Mouse (Mus musculus): ENCODE results near the gene Pwwp2b. TPM values are rescaled to one million over a fixed set of nuclear protein-coding genes. Genes with fewer than 3 reads are reported as not detected.
A peak's percentile ranks its signal among the peaks of the same experiment; 100 is the strongest.

The Pwwp2b gene
- total and polyA plus RNA-seq, 3 experiments = 1.9 to 4.3 TPM; not detected in 1

DNA sequence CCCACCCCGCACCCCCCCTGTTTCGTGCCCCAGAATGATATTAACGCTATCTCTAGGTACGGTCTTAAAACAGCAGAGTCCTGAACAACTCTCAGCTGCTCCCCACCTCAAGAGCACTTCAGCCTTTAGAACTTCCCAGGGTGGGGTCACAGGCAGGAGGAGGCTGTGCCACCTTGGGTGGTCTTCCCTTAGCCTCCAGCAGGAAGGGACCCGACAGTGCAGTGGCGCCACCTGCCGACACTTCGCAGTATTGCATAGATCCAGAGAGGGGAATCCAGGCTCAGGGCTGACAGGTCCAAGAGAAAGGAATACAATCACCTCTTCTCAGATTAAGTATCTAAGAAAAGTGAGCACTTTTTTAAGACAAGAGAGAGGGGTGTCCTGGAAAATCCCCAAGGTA lies 51.1 kb downstream of the Pwwp2b start:
- Histone ChIP-seq H3K9me3 (replicated peaks; ENCODE audit: insufficient read depth, low read length) (no peaks in the 10 kb centered on the region), H3K79me2 (ENCODE audit: control insufficient read depth, insufficient read depth, low read length, poor library complexity) (no peaks in the 10 kb centered on the region), H3K9ac (ENCODE audit: control insufficient read depth, low read depth, low read length, poor library complexity, severe bottlenecking) (no peak overlapping the region), H3K36me3 (ENCODE audit: control insufficient read depth in 1 of 2, insufficient read depth in 2 of 2, low read length in 2 of 2) (peaks cover 0 to 11% of the 10 kb centered on the region in 2 experiments; a peak in 2 of 4 replicates), H3K27ac (ENCODE audit: control insufficient read depth, low read depth, low read length) (no peak overlapping the region), H3K4me1 (ENCODE audit: control insufficient read depth in 1 of 2, insufficient read depth in 2 of 2, low read length in 2 of 2) (peaks cover 2 to 18% of the 10 kb centered on the region in 2 experiments; a peak in 3 of 4 replicates), H3K4me3 (ENCODE audit: control insufficient read depth in 1 of 2, insufficient read depth in 1 of 2, low read depth in 2 of 2, low read length in 2 of 2) (no peak overlapping the region), H3K27me3 (ENCODE audit: control insufficient read depth in 1 of 2, insufficient read depth in 2 of 2, low read length in 2 of 2) (no peaks in the 10 kb centered on the region)
- TF ChIP-seq SMC3 (IDR thresholded peaks at IDR 0.05; ENCODE audit: low read depth, low read length) (peak; percentile 95), POLR2A (IDR thresholded peaks at IDR 0.05; ENCODE audit: control insufficient read depth in 1 of 2, insufficient read depth in 1 of 2, low read depth in 1 of 2, low read length in 2 of 2, poor library complexity in 1 of 2) (no peak), CTCF (IDR thresholded peaks at IDR 0.05 in 2 of 3, conservative IDR thresholded peaks at IDR 0.05 in 1 of 3; ENCODE audit: control insufficient read depth in 1 of 3, insufficient read depth in 1 of 3, low read depth in 2 of 3, low read length in 3 of 3, poor library complexity in 1 of 3, severe bottlenecking in 1 of 3) (peak; percentile 90 to 98 (median 96)), RAD21 (IDR thresholded peaks at IDR 0.05; ENCODE audit: low read depth, low read length) (peak; percentile 94), CHD1 (IDR thresholded peaks at IDR 0.05; ENCODE audit: low read depth, low read length) (no peak), CHD2 (IDR thresholded peaks at IDR 0.05; ENCODE audit: low read length) (no peak), E2F4 (IDR thresholded peaks at IDR 0.05; ENCODE audit: borderline replicate concordance, low read depth, low read length) (no peak), EP300 (IDR thresholded peaks at IDR 0.05; ENCODE audit: low read depth in 1 of 2, low read length in 2 of 2) (no peak), BHLHE40 (IDR thresholded peaks at IDR 0.05; ENCODE audit: borderline replicate concordance, low read depth, low read length) (no peak), SIN3A (IDR thresholded peaks at IDR 0.05; ENCODE audit: low read length) (no peak), UBTF (IDR thresholded peaks at IDR 0.05; ENCODE audit: borderline replicate concordance, insufficient read depth, low read depth, low read length) (no peak), MAZ (IDR thresholded peaks at IDR 0.05; ENCODE audit: low read depth, low read length) (no peak), NELFE (IDR thresholded peaks at IDR 0.05; ENCODE audit: low read depth, low read length) (no peak), ZKSCAN1 (IDR thresholded peaks at IDR 0.05; ENCODE audit: low read depth, low read length) (no peak), GATA1 (IDR thresholded peaks at IDR 0.05; ENCODE audit: low read depth, low read length) (no peak), ZC3H11A (IDR thresholded peaks at IDR 0.05; ENCODE audit: low read depth, low read length) (peak; percentile 88), NRF1 (IDR thresholded peaks at IDR 0.05; ENCODE audit: insufficient read depth, low read depth, low read length, poor library complexity, severe bottlenecking) (no peak)
- peak; percentile 64 for DNase-seq (ENCODE audit: low read depth, low spot score)

DNA sequence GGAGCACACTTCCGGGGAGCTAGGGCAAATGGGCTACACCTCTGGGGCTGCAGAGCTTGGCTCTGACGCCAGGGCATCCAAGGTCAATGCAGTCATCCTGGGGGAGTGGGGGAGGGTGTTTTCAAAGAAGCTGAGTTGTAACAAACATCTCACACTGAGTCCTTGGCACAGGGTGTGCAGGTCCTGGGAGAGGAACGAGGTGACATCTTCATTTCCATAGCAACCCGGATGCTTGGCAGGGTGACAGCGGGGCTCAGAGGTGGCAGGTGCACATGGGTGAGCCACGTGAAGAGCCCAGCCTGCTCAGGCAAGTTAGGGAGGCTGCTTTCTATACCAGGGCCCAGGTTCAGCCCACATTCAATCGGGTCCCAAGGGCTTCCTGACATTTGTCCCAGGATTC lies 52.1 kb downstream of the Pwwp2b start:
- no peak for DNase-seq (ENCODE audit: low read depth, low spot score)
- H3K36me3 ChIP-seq (ENCODE audit: control insufficient read depth in 1 of 2, insufficient read depth in 2 of 2, low read length in 2 of 2) = peaks cover 0 to 8% of the 10 kb centered on the region in 2 experiments; a peak in 2 of 4 replicates
- H3K27me3 ChIP-seq (ENCODE audit: control insufficient read depth in 1 of 2, insufficient read depth in 2 of 2, low read length in 2 of 2) = no peaks in the 10 kb centered on the region
- H3K27ac ChIP-seq (ENCODE audit: control insufficient read depth, low read depth, low read length) = no peak overlapping the region
- TF ChIP-seq CTCF (IDR thresholded peaks at IDR 0.05 in 2 of 3, conservative IDR thresholded peaks at IDR 0.05 in 1 of 3; ENCODE audit: control insufficient read depth in 1 of 3, insufficient read depth in 1 of 3, low read depth in 2 of 3, low read length in 3 of 3, poor library complexity in 1 of 3, severe bottlenecking in 1 of 3) = no peak
- TF ChIP-seq NRF1 (IDR thresholded peaks at IDR 0.05; ENCODE audit: insufficient read depth, low read depth, low read length, poor library complexity, severe bottlenecking) = no peak
- TF ChIP-seq NELFE (IDR thresholded peaks at IDR 0.05; ENCODE audit: low read depth, low read length) = no peak
- TF ChIP-seq CHD1 (IDR thresholded peaks at IDR 0.05; ENCODE audit: low read depth, low read length) = no peak
- TF ChIP-seq BHLHE40 (IDR thresholded peaks at IDR 0.05; ENCODE audit: borderline replicate concordance, low read depth, low read length) = no peak
- TF ChIP-seq POLR2A (IDR thresholded peaks at IDR 0.05; ENCODE audit: control insufficient read depth in 1 of 2, insufficient read depth in 1 of 2, low read depth in 1 of 2, low read length in 2 of 2, poor library complexity in 1 of 2) = no peak
- no peak for TF ChIP-seq ZC3H11A (IDR thresholded peaks at IDR 0.05; ENCODE audit: low read depth, low read length)
- no peak for TF ChIP-seq SIN3A (IDR thresholded peaks at IDR 0.05; ENCODE audit: low read length)
- no peak for TF ChIP-seq GATA1 (IDR thresholded peaks at IDR 0.05; ENCODE audit: low read depth, low read length)
- TF ChIP-seq HCFC1 (IDR thresholded peaks at IDR 0.05; ENCODE audit: low read depth, low read length) = no peak
- no peak for TF ChIP-seq JUND (IDR thresholded peaks at IDR 0.05; ENCODE audit: low read depth, low read length)
- TF ChIP-seq USF2 (IDR thresholded peaks at IDR 0.05; ENCODE audit: borderline replicate concordance in 1 of 2, insufficient read depth in 1 of 2, low read depth in 1 of 2, low read length in 2 of 2) = no peak
- no peak for TF ChIP-seq ZKSCAN1 (IDR thresholded peaks at IDR 0.05; ENCODE audit: low read depth, low read length)
- TF ChIP-seq TAL1 (IDR thresholded peaks at IDR 0.05; ENCODE audit: low read length) = no peak
- TF ChIP-seq TCF12 (IDR thresholded peaks at IDR 0.05; ENCODE audit: low read depth, low read length) = no peak
- no peaks in the 10 kb centered on the region for H3K9me3 ChIP-seq (replicated peaks; ENCODE audit: insufficient read depth, low read length)
- H3K4me3 ChIP-seq (ENCODE audit: control insufficient read depth in 1 of 2, insufficient read depth in 1 of 2, low read depth in 2 of 2, low read length in 2 of 2) = no peak overlapping the region
- H3K79me2 ChIP-seq (ENCODE audit: control insufficient read depth, insufficient read depth, low read length, poor library complexity) = no peaks in the 10 kb centered on the region
- peaks cover 2 to 13% of the 10 kb centered on the region in 2 experiments; a peak in 3 of 4 replicates for H3K4me1 ChIP-seq (ENCODE audit: control insufficient read depth in 1 of 2, insufficient read depth in 2 of 2, low read length in 2 of 2)
- no peak overlapping the region for H3K9ac ChIP-seq (ENCODE audit: control insufficient read depth, low read depth, low read length, poor library complexity, severe bottlenecking)

All from MEL (cell line).